ENCODE assay signal across 8 mouse cellular contexts in the genomic region with DNA sequence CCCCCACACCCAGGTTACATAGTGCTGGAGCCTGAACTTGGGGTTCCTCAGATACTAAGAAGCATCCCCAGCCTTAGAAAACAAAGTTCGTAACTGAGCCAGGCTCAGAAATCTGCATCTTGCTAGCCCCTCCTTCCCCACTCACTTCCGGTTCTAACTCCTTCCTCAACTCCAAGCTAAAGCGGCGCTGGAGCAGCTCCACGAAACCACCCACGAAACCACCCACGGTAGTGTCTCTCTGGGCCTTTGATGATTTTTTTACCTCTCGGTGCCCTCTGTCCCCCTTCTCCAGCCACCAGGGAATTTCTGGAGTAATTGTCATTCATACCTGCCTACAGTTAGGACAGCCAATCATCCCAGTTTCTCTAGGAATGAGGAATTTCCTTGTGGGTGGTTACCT. TPM values are rescaled to one million over a fixed set of nuclear protein-coding genes. Genes with fewer than 3 reads are reported as not detected.
A peak's percentile ranks its signal among the peaks of the same experiment; 100 is the strongest.
DNase-seq lines count a peak whose midpoint lies in the region; ATAC-seq and TF ChIP-seq lines count a peak whose summit lies in the region.

A gene (plus strand): TSS at position 253 of the 400 bp plus-strand sequence.

- H3K4me3 ChIP-seq in hindbrain, embryonic 14.5 days (replicated peaks; ENCODE audit: low read length): no peak within 1 kb of the TSS
- H3K4me3 ChIP-seq in liver, postnatal 0 days (ENCODE audit: low read depth, low read length): no peak within 1 kb of the TSS

- no peaks in the 10 kb centered on the region for H3K27me3 ChIP-seq in hindbrain, embryonic 14.5 days (ENCODE audit: control insufficient read depth, insufficient read depth, low read length)
- no peaks in the 10 kb centered on the region for H3K27me3 ChIP-seq in liver, postnatal 0 days (ENCODE audit: insufficient read depth, low read length)

- no peak for TF ChIP-seq EP300 in liver, postnatal 0 days (IDR thresholded peaks at IDR 0.05; ENCODE audit: low read depth)

- H3K4me1 ChIP-seq in hindbrain, embryonic 14.5 days (replicated peaks; ENCODE audit: control insufficient read depth, insufficient read depth, low read length): peaks cover 11% of the 10 kb centered on the region
- no peaks in the 10 kb centered on the region for H3K4me1 ChIP-seq in liver, postnatal 0 days (ENCODE audit: insufficient read depth)

- no peak within 1 kb of the TSS for H3K4me2 ChIP-seq in hindbrain, embryonic 14.5 days (replicated peaks)
- H3K4me2 ChIP-seq in liver, postnatal 0 days (ENCODE audit: low read depth, low read length): no peak within 1 kb of the TSS

- 92% methylated on average over 8 of the region's 8 CpGs for WGBS in hindbrain, embryonic 14.5 days
- WGBS in liver, postnatal 0 days (ENCODE audit: insufficient replicate concordance): 81% methylated on average over 8 of the region's 8 CpGs

- no peaks in the 10 kb centered on the region for H3K9me3 ChIP-seq in hindbrain, embryonic 14.5 days (ENCODE audit: control insufficient read depth, low read length)
- no peaks in the 10 kb centered on the region for H3K9me3 ChIP-seq in liver, postnatal 0 days (ENCODE audit: low read length)

- no peak for ATAC-seq in activated CD4-positive, CD25-positive, alpha-beta regulatory T cell, adult 4 months
- no peak for ATAC-seq in hindbrain, embryonic 14.5 days (ENCODE audit: low FRiP score)
- ATAC-seq in liver, postnatal 0 days: no peak

- H3K27ac ChIP-seq in hindbrain, embryonic 14.5 days: no peak within 1 kb of the TSS
- H3K27ac ChIP-seq in liver, postnatal 0 days (ENCODE audit: low read depth): no peak within 1 kb of the TSS; the same call in 1 of the 2 replicates

- DNase-seq in ES-CJ7 (ENCODE audit: low read depth, low spot score): peak; percentile 53
- DNase-seq in gastrocnemius, adult 18-20 months (ENCODE audit: low spot score): no peak
- no peak for DNase-seq in hindbrain, embryonic 14.5 days (ENCODE audit: low spot score)
- no peak for DNase-seq in liver, postnatal 0 days
- DNase-seq in frontal cortex, postnatal 25 days (ENCODE audit: low spot score in 2 of 2): no peak
- no peak for DNase-seq in kidney, postnatal 4 days
- DNase-seq in right cerebral cortex, postnatal 36 days (ENCODE audit: low spot score in 2 of 2): no peak

- no peak for TF ChIP-seq CTCF in liver, postnatal 0 days (IDR thresholded peaks at IDR 0.05; ENCODE audit: low read depth)

- no peaks in the 10 kb centered on the region for H3K36me3 ChIP-seq in hindbrain, embryonic 14.5 days (replicated peaks; ENCODE audit: control insufficient read depth, insufficient read depth)
- H3K36me3 ChIP-seq in liver, postnatal 0 days (replicated peaks; ENCODE audit: insufficient read depth, low read length): no peaks in the 10 kb centered on the region

- H3K9ac ChIP-seq in hindbrain, embryonic 14.5 days: no peak within 1 kb of the TSS
- H3K9ac ChIP-seq in liver, postnatal 0 days (replicated peaks): no peak within 1 kb of the TSS

RNA-seq across cellular contexts. Expression of the gene that starts here (rescaled TPM):
- polyA plus RNA-seq in activated CD4-positive, CD25-positive, alpha-beta regulatory T cell, adult 4 months (2017; shearing (Covaris generic)): 10 to 100 TPM; 72.6 to 89.9 TPM
- total RNA-seq in gastrocnemius, adult 18-20 months (2021): 10 to 100 TPM; 19.5 to 26.1 TPM
- 30.9 and 39.5 TPM in 2 replicates for polyA plus RNA-seq in hindbrain, embryonic 14.5 days (2014; fragmentation: Nextera tagmentation; extraction: Ambion mirVana)
- polyA plus RNA-seq in liver, postnatal 0 days (2015; fragmentation: Nextera tagmentation; extraction: Ambion mirVana): 17.3 and 20.4 TPM in 2 replicates
